Mouse (Mus musculus): ENCODE data around the gene Chrm4.

GRCm38 (mm10) chr2:91884616-91885015, 42.4 kb upstream of the Chrm4 start:
- TF ChIP-seq CTCF (IDR thresholded peaks at IDR 0.05; ENCODE audit: low read depth, low read length) (no peak), POLR2A (IDR thresholded peaks at IDR 0.05; ENCODE audit: extremely low read depth, insufficient read depth, low read length) (no peak)
